Mouse (Mus musculus): ENCODE data around the gene Zhx3. TPM values are rescaled to one million over a fixed set of nuclear protein-coding genes. Genes with fewer than 3 reads are reported as not detected.

Zhx3 gene
- total and polyA plus RNA-seq, 2 experiments from 2014 or later: 18.9 to 53.0 TPM

DNA sequence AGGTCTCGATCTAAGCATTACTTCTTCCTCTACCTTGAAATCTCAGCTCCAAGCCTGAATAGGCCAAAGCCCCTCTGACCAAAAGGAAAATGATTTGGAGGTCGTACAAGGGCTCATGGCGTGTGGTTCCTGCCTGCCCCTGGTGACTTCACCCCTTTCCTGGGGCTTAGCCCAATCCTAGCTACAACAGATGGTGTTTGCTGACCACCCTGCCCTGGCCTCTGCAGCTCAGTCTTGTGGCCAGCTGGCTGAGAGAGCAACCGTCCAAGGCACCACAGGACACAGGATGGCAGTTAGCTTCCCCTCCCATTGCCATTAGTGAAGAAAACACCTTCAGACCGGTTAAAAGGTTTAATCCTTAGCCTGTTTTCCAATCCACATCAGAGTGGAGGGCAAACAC lies 33.3 kb upstream of the Zhx3 start:
- H3K36me3 ChIP-seq (ENCODE audit: insufficient read depth, low read length): no peaks in the 10 kb centered on the region
- H3K4me3 ChIP-seq (ENCODE audit: low read length): no peak overlapping the region
- no peak overlapping the region for H3K27ac ChIP-seq
- no peak overlapping the region for H3K4me2 ChIP-seq (ENCODE audit: low read depth, low read length)
- H3K4me1 ChIP-seq (ENCODE audit: insufficient read depth, low read length): no peaks in the 10 kb centered on the region
- peaks cover 10% of the 10 kb centered on the region; the same call in 1 of the 2 replicates for H3K27me3 ChIP-seq (ENCODE audit: insufficient read depth, low read length)
- H3K9ac ChIP-seq (replicated peaks; ENCODE audit: low read length): no peak overlapping the region
- WGBS: 70% methylated on average over 5 of the region's 5 CpGs
- no peaks in the 10 kb centered on the region for H3K9me3 ChIP-seq (ENCODE audit: low read length)
- TF ChIP-seq CTCF (IDR thresholded peaks at IDR 0.05; ENCODE audit: low read depth): no peak
- ATAC-seq (0 out of 2 replicates have a peak, but pooled peaks have one; percentile 35), DNase-seq (ENCODE audit: low spot score) (peak; percentile 36)

DNA sequence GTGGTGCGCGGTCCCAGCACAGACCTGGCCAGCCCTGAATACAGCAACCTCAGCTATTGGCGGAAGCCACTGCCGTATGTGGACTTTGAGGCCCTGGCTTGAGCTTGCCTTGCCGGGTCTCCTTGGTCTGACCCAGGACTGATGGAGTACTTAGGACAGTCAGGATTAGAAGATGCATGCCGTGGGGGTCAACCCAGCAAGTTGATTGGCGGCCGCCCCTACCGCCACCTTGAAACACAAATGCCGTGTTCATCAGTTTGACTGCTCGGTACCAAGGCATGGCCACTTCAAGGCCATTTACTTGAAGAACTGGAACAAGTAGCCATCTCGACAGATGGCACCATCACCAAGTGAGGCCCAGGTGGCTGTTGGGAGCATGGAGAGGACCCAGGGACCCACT lies 32.5 kb upstream of the Zhx3 start:
- DNase-seq (ENCODE audit: low spot score) (no peak), ATAC-seq (no peak)
- no peak overlapping the region for H3K4me2 ChIP-seq (ENCODE audit: low read depth, low read length)
- 96% methylated on average over 12 of the region's 12 CpGs for WGBS
- no peaks in the 10 kb centered on the region for H3K36me3 ChIP-seq (ENCODE audit: insufficient read depth, low read length)
- no peak overlapping the region for H3K4me3 ChIP-seq (ENCODE audit: low read length)
- peaks cover 2% of the 10 kb centered on the region; the same call in 1 of the 2 replicates for H3K27me3 ChIP-seq (ENCODE audit: insufficient read depth, low read length)
- TF ChIP-seq CTCF (IDR thresholded peaks at IDR 0.05; ENCODE audit: low read depth): no peak
- H3K27ac ChIP-seq: no peak overlapping the region
- H3K9ac ChIP-seq (replicated peaks; ENCODE audit: low read length): no peak overlapping the region
- H3K4me1 ChIP-seq (ENCODE audit: insufficient read depth, low read length): no peaks in the 10 kb centered on the region
- H3K9me3 ChIP-seq (ENCODE audit: low read length): no peaks in the 10 kb centered on the region

DNA sequence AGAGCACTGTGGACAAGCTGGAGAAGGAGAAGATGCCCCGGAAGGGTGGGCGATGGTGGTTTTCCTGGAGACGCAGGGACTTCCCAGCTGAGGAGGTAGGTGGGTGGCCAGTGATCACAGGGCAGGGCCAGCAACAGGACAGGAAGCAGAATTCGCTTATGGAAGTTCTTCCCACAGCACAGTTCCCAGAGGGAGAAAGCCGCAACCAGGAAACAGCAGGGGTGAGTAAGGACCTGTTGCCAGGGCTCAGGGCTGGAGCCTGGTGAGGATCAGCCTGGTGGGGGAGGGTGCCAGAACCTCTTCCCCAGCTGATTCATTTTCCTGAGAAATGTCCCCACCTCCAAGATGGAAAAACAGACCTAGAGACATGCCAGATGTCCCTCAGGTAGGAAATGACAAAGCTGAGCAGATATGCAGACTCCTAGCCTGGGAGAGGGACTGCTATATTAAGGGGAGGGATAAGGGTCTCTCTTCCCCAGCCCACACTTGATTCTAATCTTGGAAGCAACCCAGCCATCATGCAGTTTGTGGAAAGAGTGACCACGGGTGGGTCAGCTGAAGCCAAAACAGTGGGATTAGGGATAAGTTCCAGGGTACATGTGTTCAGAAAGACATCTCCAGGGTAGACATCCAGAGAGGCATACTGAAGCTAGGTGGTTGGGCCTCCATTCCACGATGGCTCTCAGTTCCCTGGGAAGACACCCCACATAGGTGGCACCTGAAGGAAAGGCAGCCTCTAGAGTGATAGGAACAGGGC lies 29.0 kb upstream of the Zhx3 start:
- H3K9ac ChIP-seq (replicated peaks; ENCODE audit: low read length): no peak overlapping the region
- DNase-seq (ENCODE audit: low spot score) (no peak), ATAC-seq (no peak)
- no peaks in the 10 kb centered on the region for H3K36me3 ChIP-seq (ENCODE audit: insufficient read depth, low read length)
- no peaks in the 10 kb centered on the region for H3K9me3 ChIP-seq (ENCODE audit: low read length)
- H3K27ac ChIP-seq: no peak overlapping the region
- no peak for TF ChIP-seq CTCF (IDR thresholded peaks at IDR 0.05; ENCODE audit: low read depth)
- H3K4me1 ChIP-seq (ENCODE audit: insufficient read depth, low read length): no peaks in the 10 kb centered on the region
- H3K27me3 ChIP-seq (ENCODE audit: insufficient read depth, low read length): no peaks in the 10 kb centered on the region
- H3K4me3 ChIP-seq (ENCODE audit: low read length): no peak overlapping the region
- 72% methylated on average over 7 of the region's 7 CpGs for WGBS
- no peak overlapping the region for H3K4me2 ChIP-seq (ENCODE audit: low read depth, low read length)

DNA sequence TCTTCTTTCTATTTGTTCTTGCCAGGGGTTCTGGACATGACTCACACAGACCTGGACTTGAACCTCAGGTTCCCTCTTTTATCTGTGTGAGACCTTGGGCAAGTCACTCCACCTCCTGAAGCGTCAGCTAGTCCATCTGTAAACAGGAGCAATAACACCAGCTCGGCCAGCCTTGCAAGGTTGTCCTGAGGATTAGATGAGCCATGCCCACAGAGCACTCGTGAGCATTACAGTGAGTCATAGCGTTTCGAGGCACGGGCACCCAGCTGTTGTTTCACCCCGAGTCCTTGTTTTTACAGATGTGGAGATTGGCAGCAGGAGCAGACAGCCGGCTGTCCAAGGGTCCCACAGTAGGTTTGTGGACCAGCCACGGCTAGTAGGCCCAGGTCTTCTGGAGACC lies 18.9 kb upstream of the Zhx3 start:
- no peaks in the 10 kb centered on the region for H3K9me3 ChIP-seq (ENCODE audit: low read length)
- no peak for DNase-seq (ENCODE audit: low spot score)
- H3K4me1 ChIP-seq (ENCODE audit: insufficient read depth, low read length): peaks cover 6% of the 10 kb centered on the region; the same call in 1 of the 2 replicates
- no peak overlapping the region for H3K4me2 ChIP-seq (ENCODE audit: low read depth, low read length)
- no peak overlapping the region for H3K9ac ChIP-seq (replicated peaks; ENCODE audit: low read length)
- H3K36me3 ChIP-seq (ENCODE audit: insufficient read depth, low read length): no peaks in the 10 kb centered on the region
- no peak overlapping the region for H3K27ac ChIP-seq
- no peak for ATAC-seq
- no peaks in the 10 kb centered on the region for H3K27me3 ChIP-seq (ENCODE audit: insufficient read depth, low read length)
- no peak for TF ChIP-seq CTCF (IDR thresholded peaks at IDR 0.05; ENCODE audit: low read depth)
- WGBS: 86% methylated on average over 9 of the region's 9 CpGs
- no peak overlapping the region for H3K4me3 ChIP-seq (ENCODE audit: low read length)

DNA sequence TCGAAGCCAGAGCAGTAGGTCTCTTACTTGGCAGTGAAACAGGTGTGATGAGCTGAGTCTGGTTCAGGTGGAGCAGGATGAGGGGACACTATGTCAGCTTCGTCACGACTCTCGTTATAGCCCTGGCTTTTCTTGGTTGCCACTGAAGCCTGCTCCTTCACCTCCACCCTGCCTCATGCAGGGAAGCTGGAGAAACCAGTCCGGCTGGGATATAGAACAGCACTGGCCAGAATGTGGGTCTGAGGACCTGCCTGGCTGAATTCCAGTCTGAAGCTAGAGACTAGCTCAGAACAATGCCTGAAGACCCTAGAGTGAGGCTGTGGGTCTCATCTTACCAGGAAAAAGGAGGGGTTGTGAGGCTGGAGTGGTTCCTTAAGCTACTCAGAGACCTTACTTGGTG lies 18.2 kb upstream of the Zhx3 start:
- Histone ChIP-seq H3K27me3 (ENCODE audit: insufficient read depth, low read length) (no peaks in the 10 kb centered on the region), H3K4me3 (ENCODE audit: low read length) (no peak overlapping the region), H3K9ac (replicated peaks; ENCODE audit: low read length) (no peak overlapping the region), H3K4me1 (ENCODE audit: insufficient read depth, low read length) (peaks cover 6% of the 10 kb centered on the region; the same call in 1 of the 2 replicates), H3K9me3 (ENCODE audit: low read length) (no peaks in the 10 kb centered on the region), H3K27ac (no peak overlapping the region), H3K4me2 (ENCODE audit: low read depth, low read length) (no peak overlapping the region), H3K36me3 (ENCODE audit: insufficient read depth, low read length) (no peaks in the 10 kb centered on the region)
- ATAC-seq (no peak), DNase-seq (ENCODE audit: low spot score) (no peak)
- 86% methylated on average over 5 of the region's 5 CpGs for WGBS
- TF ChIP-seq CTCF (IDR thresholded peaks at IDR 0.05; ENCODE audit: low read depth): no peak

DNA sequence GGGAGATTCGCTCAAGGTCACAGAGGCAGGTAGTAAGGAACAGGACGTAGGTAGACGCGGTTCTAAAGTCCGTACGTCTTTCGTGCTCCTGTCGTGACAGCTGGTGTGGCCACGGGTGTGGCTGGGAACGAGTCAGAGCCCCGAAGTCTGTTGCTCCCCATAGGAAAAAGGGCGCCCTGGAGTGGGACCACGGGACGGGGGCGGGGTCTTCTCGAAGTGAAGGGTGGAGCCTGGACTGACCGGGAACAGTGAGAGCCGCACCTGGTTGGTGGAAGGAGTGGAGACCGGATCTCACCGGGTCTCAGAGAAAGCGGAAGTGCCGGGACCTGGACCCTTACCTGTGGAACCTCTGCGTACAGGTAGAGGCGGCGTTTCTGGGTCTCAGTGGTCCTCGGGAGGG lies 15.1 kb upstream of the Zhx3 start:
- no peaks in the 10 kb centered on the region for H3K36me3 ChIP-seq (ENCODE audit: insufficient read depth, low read length)
- H3K27ac ChIP-seq: no peak overlapping the region
- under 1% methylated on average over 26 of the region's 26 CpGs for WGBS
- peaks cover 6% of the 10 kb centered on the region; the same call in 1 of the 2 replicates for H3K4me1 ChIP-seq (ENCODE audit: insufficient read depth, low read length)
- no peaks in the 10 kb centered on the region for H3K27me3 ChIP-seq (ENCODE audit: insufficient read depth, low read length)
- H3K9me3 ChIP-seq (ENCODE audit: low read length): no peaks in the 10 kb centered on the region
- peak overlapping the region; percentile 37 for H3K9ac ChIP-seq (replicated peaks; ENCODE audit: low read length)
- peak overlapping the region; percentile 88 for H3K4me2 ChIP-seq (ENCODE audit: low read depth, low read length)
- H3K4me3 ChIP-seq (ENCODE audit: low read length): peak overlapping the region; percentile 40
- TF ChIP-seq CTCF (IDR thresholded peaks at IDR 0.05; ENCODE audit: low read depth): no peak
- ATAC-seq (peak; percentile 50), DNase-seq (ENCODE audit: low spot score) (peak; percentile 40)

DNA sequence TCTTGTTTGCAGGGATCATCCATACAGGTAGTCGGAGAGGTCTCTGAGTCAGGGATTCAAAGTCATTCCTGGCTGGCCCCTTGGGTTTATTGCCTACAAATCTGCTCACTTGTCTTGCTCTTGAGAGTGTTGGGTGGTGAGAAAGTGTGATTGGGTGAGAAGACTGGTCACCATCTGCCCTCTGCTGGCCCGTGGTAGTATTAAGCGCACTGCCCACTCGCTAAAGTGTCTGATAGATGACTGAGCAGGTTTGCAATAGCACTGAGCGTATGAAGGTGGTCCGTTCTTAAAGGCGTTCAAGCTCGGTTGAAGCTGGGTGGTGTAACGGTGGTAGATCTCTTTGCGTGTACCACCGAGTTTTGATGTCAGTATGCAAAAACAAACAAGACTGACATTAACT lies 14.5 kb upstream of the Zhx3 start:
- peak overlapping the region; percentile 88 for H3K4me2 ChIP-seq (ENCODE audit: low read depth, low read length)
- TF ChIP-seq CTCF (IDR thresholded peaks at IDR 0.05; ENCODE audit: low read depth): peak; percentile 97
- peak; percentile 89 for DNase-seq (ENCODE audit: low spot score)
- H3K4me1 ChIP-seq (ENCODE audit: insufficient read depth, low read length): peaks cover 6% of the 10 kb centered on the region; the same call in 1 of the 2 replicates
- H3K9me3 ChIP-seq (ENCODE audit: low read length): no peaks in the 10 kb centered on the region
- WGBS: 2% methylated on average over 11 of the region's 11 CpGs
- no peak overlapping the region for H3K27ac ChIP-seq
- H3K36me3 ChIP-seq (ENCODE audit: insufficient read depth, low read length): no peaks in the 10 kb centered on the region
- peak overlapping the region; percentile 40 for H3K4me3 ChIP-seq (ENCODE audit: low read length)
- H3K27me3 ChIP-seq (ENCODE audit: insufficient read depth, low read length): no peaks in the 10 kb centered on the region
- H3K9ac ChIP-seq (replicated peaks; ENCODE audit: low read length): peak overlapping the region; percentile 37; the same call in 1 of the 2 replicates
- peak; percentile 88 for ATAC-seq
